Mouse (Mus musculus): Measurements from ENCODE around the gene Oit1. TPM values are rescaled to one million over a fixed set of nuclear protein-coding genes. Genes with fewer than 3 reads are reported as not detected.

Gene Oit1
- total RNA-seq, 1 experiment: 0.36 TPM

DNA sequence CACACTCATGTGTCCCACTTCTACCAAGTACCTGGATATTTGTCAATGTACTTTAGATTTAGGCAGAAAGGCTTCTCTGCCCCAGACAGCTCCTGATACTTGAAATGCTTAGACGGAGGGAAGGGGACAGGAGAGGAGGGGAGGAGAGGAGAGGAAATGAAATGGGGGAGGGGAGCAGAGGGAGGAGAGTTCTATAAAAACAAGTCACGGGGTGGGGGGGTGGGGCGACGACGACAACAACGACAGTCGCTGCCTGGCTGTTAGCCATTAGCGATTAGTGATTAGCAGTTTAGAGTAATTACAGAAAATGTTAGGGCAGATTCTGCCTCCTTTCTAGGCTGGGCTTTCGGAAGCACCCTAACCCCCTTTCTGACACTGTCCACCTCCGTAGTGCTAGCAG is 75.9 kb downstream of the Oit1 start:
- no peak for TF ChIP-seq MAFK (IDR thresholded peaks at IDR 0.05; ENCODE audit: insufficient read depth, low read depth, low read length)
- no peak for TF ChIP-seq HCFC1 (IDR thresholded peaks at IDR 0.05; ENCODE audit: borderline replicate concordance, insufficient read depth, low read length)
- no peak for TF ChIP-seq ZNF384 (IDR thresholded peaks at IDR 0.05; ENCODE audit: low read depth, low read length)
- TF ChIP-seq CHD2 (IDR thresholded peaks at IDR 0.05; ENCODE audit: low read depth, low read length): no peak
- no peak for TF ChIP-seq ZC3H11A (IDR thresholded peaks at IDR 0.05; ENCODE audit: borderline replicate concordance, low read depth, low read length)
- H3K9ac ChIP-seq (ENCODE audit: insufficient read depth, low read depth, low read length, poor library complexity, severe bottlenecking): no peak overlapping the region
- H3K4me1 ChIP-seq (ENCODE audit: control insufficient read depth in 2 of 2, insufficient read depth in 2 of 2, low read length in 2 of 2, poor library complexity in 1 of 2): no peaks in the 10 kb centered on the region
- in situ Hi-C loops (cut with MboI; ENCODE audit: low sequenced_read_pairs in 2 of 2, unreplicated experiment in 2 of 2): no loop called here
- no peak overlapping the region for H3K4me3 ChIP-seq (ENCODE audit: insufficient read depth in 1 of 2, low read depth in 1 of 2, low read length in 2 of 2, poor library complexity in 1 of 2, severe bottlenecking in 1 of 2)
- no peak overlapping the region for H3K27ac ChIP-seq (ENCODE audit: insufficient read depth, low read depth, low read length, poor library complexity, severe bottlenecking)
- no peaks in the 10 kb centered on the region for H3K9me3 ChIP-seq (ENCODE audit: control insufficient read depth, insufficient read depth, low read depth, low read length)
- no peaks in the 10 kb centered on the region for H3K36me3 ChIP-seq (ENCODE audit: control insufficient read depth, insufficient read depth, low read length, poor library complexity, severe bottlenecking)
- DNase-seq (ENCODE audit: low read depth, low spot score): no peak

DNA sequence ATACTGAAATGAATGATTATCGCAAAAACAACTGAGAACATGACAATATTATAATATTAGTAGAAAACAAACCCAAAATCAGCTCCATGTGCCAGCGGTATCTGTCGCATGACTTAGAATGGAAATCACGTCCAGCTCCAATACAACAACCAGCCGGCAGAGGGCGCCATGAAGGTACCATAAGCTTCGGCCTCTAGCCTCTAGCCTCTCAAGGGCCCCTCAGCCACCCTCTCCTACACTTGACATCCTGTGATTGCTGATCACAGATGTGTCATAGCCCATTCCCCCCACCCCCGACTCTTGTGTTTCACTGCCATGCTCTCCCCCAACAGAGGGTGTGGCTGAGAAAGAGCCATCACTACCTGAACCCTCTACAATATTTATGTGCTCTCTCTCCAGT is 78.3 kb downstream of the Oit1 start:
- no peaks in the 10 kb centered on the region for H3K36me3 ChIP-seq (ENCODE audit: control insufficient read depth, insufficient read depth, low read length, poor library complexity, severe bottlenecking)
- in situ Hi-C loops (cut with MboI; ENCODE audit: low sequenced_read_pairs in 2 of 2, unreplicated experiment in 2 of 2): no loop called here
- no peaks in the 10 kb centered on the region for H3K9me3 ChIP-seq (ENCODE audit: control insufficient read depth, insufficient read depth, low read depth, low read length)
- H3K4me1 ChIP-seq (ENCODE audit: control insufficient read depth in 2 of 2, insufficient read depth in 2 of 2, low read length in 2 of 2, poor library complexity in 1 of 2): no peaks in the 10 kb centered on the region
- H3K9ac ChIP-seq (ENCODE audit: insufficient read depth, low read depth, low read length, poor library complexity, severe bottlenecking): no peak overlapping the region
- no peak overlapping the region for H3K4me3 ChIP-seq (ENCODE audit: insufficient read depth in 1 of 2, low read depth in 1 of 2, low read length in 2 of 2, poor library complexity in 1 of 2, severe bottlenecking in 1 of 2)
- DNase-seq (ENCODE audit: low read depth, low spot score): peak; percentile 68
- no peak overlapping the region for H3K27ac ChIP-seq (ENCODE audit: insufficient read depth, low read depth, low read length, poor library complexity, severe bottlenecking)
- TF ChIP-seq ZC3H11A (IDR thresholded peaks at IDR 0.05; ENCODE audit: borderline replicate concordance, low read depth, low read length) (no peak; the same call in 1 of the 2 replicates), ZNF384 (IDR thresholded peaks at IDR 0.05; ENCODE audit: low read depth, low read length) (no peak)

Other genes starting within 250 kb of the Oit1 start
- 152 and 171 TPM in 2 replicates for gene Pdhb, start 205.7 kb downstream of the Oit1 start, total RNA-seq (2012; rRNA removed)
- 9.3 and 11.9 TPM in 2 replicates for gene Kctd6, start 164.6 kb downstream of the Oit1 start, total RNA-seq (2012; rRNA removed)
- gene Acox2, start 119.4 kb downstream of the Oit1 start, total RNA-seq (2012; rRNA removed): not detected in 2 replicates
- 0.11 and 0.27 TPM in 2 replicates for gene Fam107a, start 60.7 kb downstream of the Oit1 start, total RNA-seq (2012; rRNA removed)